Mouse (Mus musculus) cortical plate, adult 2 months (tissue): ENCODE data around the gene Amelx.

ENCODE experiments used
- CTCF ChIP-seq: fragments of 200-500 bp; IDR thresholded peaks from 2 replicates; pipeline ENCODE4 v1.5.1; 2011; ENCODE audit warnings: mild to moderate bottlenecking, control low read depth, low read length; ENCODE audit not compliant: insufficient read depth; ENCODE audit errors: extremely low read depth
- POLR2A ChIP-seq: fragments of 200-500 bp; IDR thresholded peaks from 2 replicates; pipeline ENCODE4 v1.6.1; 2011; ENCODE audit warnings: mild to moderate bottlenecking, low read length, control low read depth; ENCODE audit not compliant: insufficient read depth; ENCODE audit errors: extremely low read depth

- TF ChIP-seq POLR2A: no peak
- TF ChIP-seq CTCF: no peak
These were observed 33.1 kb upstream of the Amelx start for GRCm38 (mm10) chrX:169220064-169220463.
